Mouse (Mus musculus) stomach, postnatal 0 days (tissue): ENCODE measurements at regions not wholly inside any gene's neighbourhood (a gene's known extent, or its start where the extent isn't known, plus 50 kb on each side); places are given as distances from the start of the nearest gene placed in this dataset.

Experiments used
- ATAC-seq: fragments of 200-750 bp; cut with Nextera tagmentation; 2 replicates; pipeline ENCODE4 v1.8.0; 2017; ENCODE audit not compliant: low FRiP score, low TSS enrichment
- DNase-seq: peaks from one replicate; pipeline ENCODE4 v3.0.0-alpha.2; 2016; ENCODE audit warnings: low spot score
- H3K27ac ChIP-seq: fragments of 300-500 bp; sonication (generic); replicated peaks from 2 replicates; pipeline ENCODE4 v1.5.1; 2014; ENCODE audit warnings: mild to moderate bottlenecking, control low read depth
- H3K27me3 ChIP-seq: fragments of 300-500 bp; sonication (generic); 2 replicates; pipeline ENCODE4 v1.6.1; 2014; ENCODE audit warnings: low read length; ENCODE audit not compliant: control insufficient read depth, insufficient read depth
- H3K36me3 ChIP-seq: fragments of 300-500 bp; sonication (generic); 2 replicates; pipeline ENCODE4 v1.6.1; 2014; ENCODE audit warnings: low read length, mixed read lengths; ENCODE audit not compliant: control insufficient read depth, insufficient read depth
- H3K4me1 ChIP-seq: fragments of 300-500 bp; sonication (generic); replicated peaks from 2 replicates; pipeline ENCODE4 v1.6.1; 2014; ENCODE audit warnings: antibody characterized with exemption; ENCODE audit not compliant: control insufficient read depth, insufficient read depth
- H3K4me2 ChIP-seq: fragments of 300-500 bp; sonication (generic); replicated peaks from 2 replicates; pipeline ENCODE4 v1.6.1; 2014; ENCODE audit warnings: low read depth, mild to moderate bottlenecking, control low read depth, moderate library complexity
- H3K4me3 ChIP-seq: fragments of 300-500 bp; sonication (generic); 2 replicates; pipeline ENCODE4 v1.5.1; 2014; ENCODE audit warnings: low read depth, low read length, control low read depth
- H3K9ac ChIP-seq: fragments of 300-500 bp; sonication (generic); 2 replicates; pipeline ENCODE4 v1.6.1; 2014; ENCODE audit warnings: mild to moderate bottlenecking, low read length, control low read depth, mixed read lengths
- H3K9me3 ChIP-seq: fragments of 300-500 bp; sonication (generic); 2 replicates; pipeline ENCODE4 v1.6.1; 2016; ENCODE audit warnings: low read length; ENCODE audit not compliant: control insufficient read depth
- CTCF ChIP-seq: IDR thresholded peaks from 2 replicates; pipeline ENCODE4 v1.5.1; 2016; ENCODE audit warnings: antibody characterized with exemption, low read depth, mild to moderate bottlenecking, moderate library complexity
- EP300 ChIP-seq: optimal IDR thresholded peaks from 2 replicates; pipeline ENCODE3; 2016; ENCODE audit warnings: antibody characterized with exemption
- WGBS: fragments of 180-500 bp; shearing (Covaris S2); extraction: QIAGEN DNeasy Blood & Tissue Kit; methylation state at CpG from one replicate; pipeline ENCODE4 v1.1.7; 2014; 5-methylcytosine and 5-hydroxymethylcytosine counted together

- 79% methylated on average over 4 of the region's 4 CpGs for WGBS
- DNase-seq (no peak), ATAC-seq (no peak)
- Histone ChIP-seq H3K9me3 (no peaks in the 10 kb centered on the region), H3K27me3 (no peaks in the 10 kb centered on the region), H3K4me1 (no peaks in the 10 kb centered on the region), H3K4me2 (no peak overlapping the region), H3K9ac (no peak overlapping the region), H3K4me3 (no peak overlapping the region), H3K36me3 (no peaks in the 10 kb centered on the region), H3K27ac (no peak overlapping the region)
- TF ChIP-seq EP300, result no peak
- no peak for TF ChIP-seq CTCF
Observed at GRCm38 (mm10) chr8:79540053-79540452, 99.4 kb upstream of the Otud4 start.

GRCm38 (mm10) chr8:79534271-79534889 is 105.0 kb upstream of the Otud4 start:
- H3K9me3 ChIP-seq, result no peaks in the 10 kb centered on the region
- no peaks in the 10 kb centered on the region for H3K27me3 ChIP-seq
- no peak overlapping the region for H3K4me3 ChIP-seq
- no peak overlapping the region for H3K4me2 ChIP-seq
- H3K9ac ChIP-seq, result no peak overlapping the region
- no peak for TF ChIP-seq EP300
- no peak for TF ChIP-seq CTCF
- DNase-seq, result no peak
- H3K36me3 ChIP-seq, result no peaks in the 10 kb centered on the region
- no peaks in the 10 kb centered on the region for H3K4me1 ChIP-seq
- H3K27ac ChIP-seq, result no peak overlapping the region
- WGBS, result 43% methylated on average over 12 of the region's 12 CpGs
- ATAC-seq, result no peak

- Histone ChIP-seq H3K4me2 (no peak overlapping the region), H3K9ac (no peak overlapping the region), H3K4me3 (no peak overlapping the region), H3K27ac (no peak overlapping the region), H3K36me3 (no peaks in the 10 kb centered on the region), H3K27me3 (no peaks in the 10 kb centered on the region), H3K4me1 (no peaks in the 10 kb centered on the region), H3K9me3 (no peaks in the 10 kb centered on the region)
- ATAC-seq (no peak), DNase-seq (peak; percentile 23)
- no peak for TF ChIP-seq EP300
- TF ChIP-seq CTCF, result peak; percentile 58
- 27% methylated on average over 4 of the region's 4 CpGs for WGBS
Observed at GRCm38 (mm10) chr8:79529556-79529955, 109.9 kb upstream of the Otud4 start.

- H3K9ac ChIP-seq, result no peak overlapping the region
- DNase-seq (no peak), ATAC-seq (no peak)
- 53% methylated on average over 1 of the region's 1 CpGs for WGBS
- H3K36me3 ChIP-seq, result no peaks in the 10 kb centered on the region
- H3K9me3 ChIP-seq, result no peaks in the 10 kb centered on the region
- no peak overlapping the region for H3K27ac ChIP-seq
- H3K4me3 ChIP-seq, result no peak overlapping the region
- H3K4me2 ChIP-seq, result no peak overlapping the region
- TF ChIP-seq CTCF (no peak), EP300 (no peak)
- no peaks in the 10 kb centered on the region for H3K27me3 ChIP-seq
- H3K4me1 ChIP-seq, result no peaks in the 10 kb centered on the region
Observed at GRCm38 (mm10) chr8:79522040-79522439, 117.4 kb upstream of the Otud4 start.

- TF ChIP-seq EP300 (no peak), CTCF (no peak)
- DNase-seq (no peak), ATAC-seq (no peak)
Observed at GRCm38 (mm10) chr8:79518966-79519365, 119.6 kb upstream of the Smad1 start.

GRCm38 (mm10) chr8:79515282-79515783 is 116.0 kb upstream of the Smad1 start:
- Histone ChIP-seq H3K9me3 (no peaks in the 10 kb centered on the region), H3K27ac (no peak overlapping the region), H3K4me1 (no peaks in the 10 kb centered on the region), H3K27me3 (no peaks in the 10 kb centered on the region), H3K4me3 (no peak overlapping the region), H3K4me2 (no peak overlapping the region), H3K36me3 (no peaks in the 10 kb centered on the region), H3K9ac (no peak overlapping the region)
- ATAC-seq, result no peak
- TF ChIP-seq EP300 (no peak), CTCF (no peak)
- no peak for DNase-seq
- WGBS, result 48% methylated on average over 6 of the region's 6 CpGs

More at GRCm38 (mm10) chr8:79518966-79519365, 119.6 kb upstream of the Smad1 start:
- Histone ChIP-seq H3K9me3 (no peaks in the 10 kb centered on the region), H3K9ac (no peak overlapping the region), H3K4me2 (no peak overlapping the region), H3K4me1 (no peaks in the 10 kb centered on the region), H3K27ac (no peak overlapping the region), H3K4me3 (no peak overlapping the region), H3K27me3 (no peaks in the 10 kb centered on the region), H3K36me3 (no peaks in the 10 kb centered on the region)
- WGBS, result 49% methylated on average over 4 of the region's 4 CpGs
